Mouse (Mus musculus): ENCODE data around the gene Gm3685.
"Not testable (repeated sequence)": the region's sequence is repeated elsewhere in the genome, so short reads cannot be mapped to it uniquely, and the experiment has no call there.

Gene Gm3685

GRCm38 (mm10) chr14:7044870-7045269 lies at the start of gene Gm3685:
Gm3685 (minus strand) TSS chr14:7044970.
- DNase-seq (ENCODE audit: low spot score in 2 of 2) = not testable (repeated sequence)

GRCm38 (mm10) chr14:7026781-7027749 lies 17.7 kb downstream of the Gm3685 start, which contains the start of gene Gm10406:
Gm10406 (minus strand) TSS chr14:7027449.
- not testable (repeated sequence) for DNase-seq (ENCODE audit: low spot score in 2 of 2)

GRCm38 (mm10) chr14:7026274-7026673 lies 18.5 kb downstream of the Gm3685 start:
- DNase-seq (ENCODE audit: low spot score in 2 of 2) = not testable (repeated sequence)
